Mouse (Mus musculus): ENCODE results near the gene Klk6. TPM values are rescaled to one million over a fixed set of nuclear protein-coding genes. Genes with fewer than 3 reads are reported as not detected.
A peak's percentile ranks its signal among the peaks of the same experiment; 100 is the strongest.

Gene Klk6
- total RNA-seq, 4 experiments from 2014 or later = not detected

DNA sequence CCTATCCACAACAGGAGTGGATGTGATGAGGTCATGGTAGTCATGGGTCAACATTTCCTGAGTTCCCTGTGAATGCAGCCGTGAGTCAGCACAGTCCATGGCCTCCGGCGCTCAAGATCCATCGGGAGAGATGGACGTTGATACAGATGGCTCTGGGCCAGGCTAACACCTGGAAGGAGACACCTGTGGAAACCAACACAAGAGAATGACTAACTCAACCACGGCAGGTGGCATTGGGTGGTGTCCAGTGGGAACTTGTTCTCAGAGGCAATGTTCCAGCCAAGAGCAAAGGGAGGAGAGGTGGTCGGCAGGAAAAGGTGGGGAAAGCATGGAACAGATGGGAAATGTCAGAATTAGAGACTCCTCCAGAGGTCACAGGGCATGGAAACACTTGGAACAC lies 2.7 kb upstream of the Klk6 start:
- no peak for DNase-seq (ENCODE audit: low spot score in 2 of 2)

DNA sequence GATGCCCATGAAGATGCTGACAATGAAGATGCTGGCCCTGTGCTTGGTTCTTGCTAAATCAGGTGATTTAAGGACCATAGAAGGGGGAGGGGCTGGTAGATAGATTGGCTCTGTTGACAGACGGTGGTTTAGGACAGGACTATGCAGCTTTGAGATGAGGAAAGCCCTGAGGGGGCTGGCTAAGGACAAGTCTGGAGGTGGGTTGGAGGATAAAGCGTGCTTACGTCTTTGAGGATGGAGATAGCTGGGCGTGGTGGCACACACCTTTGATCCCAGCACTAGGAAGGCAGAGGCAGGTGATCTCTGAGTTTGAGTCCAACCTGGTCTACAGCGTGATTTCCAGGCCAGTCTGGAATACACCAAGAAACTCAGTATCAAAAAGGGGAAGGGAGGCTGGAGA lies 1.8 kb downstream of the Klk6 start:
- no peak for DNase-seq (ENCODE audit: low spot score in 2 of 2)

- DNase-seq (ENCODE audit: low spot score in 2 of 2) = no peak
Measured at GRCm38 (mm10) chr7:43827706-43828105, 3.4 kb downstream of the Klk6 start.

- no peak for DNase-seq (ENCODE audit: low spot score in 2 of 2)
Measured at GRCm38 (mm10) chr7:43829006-43829405, 4.7 kb downstream of the Klk6 start.

GRCm38 (mm10) chr7:43841701-43842100 lies 17.4 kb downstream of the Klk6 start, which contains the start of gene Klk5:
Gene Klk5 (plus strand): TSS chr7:43841971.
- no peak for DNase-seq (ENCODE audit: low spot score in 2 of 2)

DNA sequence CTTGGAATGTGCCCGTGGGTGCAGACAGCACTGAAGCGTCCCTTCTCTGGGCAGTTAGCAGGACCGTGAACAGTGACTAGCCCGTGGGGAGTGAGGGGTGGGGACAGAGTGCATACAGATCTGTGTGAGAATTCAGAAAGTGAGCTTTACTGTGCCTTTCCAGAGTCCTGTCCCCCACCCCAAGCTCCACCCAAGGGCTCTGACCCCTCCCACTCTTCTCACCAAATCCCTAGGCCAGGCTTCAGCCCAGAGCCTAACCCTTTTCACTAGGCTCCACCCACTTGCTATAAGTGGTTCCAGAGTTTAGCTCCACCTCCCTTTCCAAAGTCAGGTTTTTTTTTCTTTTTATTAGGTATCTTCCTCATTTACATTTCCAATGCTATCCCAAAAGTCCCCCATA lies 19.5 kb downstream of the Klk6 start:
- no peak for DNase-seq (ENCODE audit: low spot score in 2 of 2)

- DNase-seq (ENCODE audit: low spot score in 2 of 2) = no peak
Measured at GRCm38 (mm10) chr7:43851616-43852015, 27.3 kb downstream of the Klk6 start.

DNA sequence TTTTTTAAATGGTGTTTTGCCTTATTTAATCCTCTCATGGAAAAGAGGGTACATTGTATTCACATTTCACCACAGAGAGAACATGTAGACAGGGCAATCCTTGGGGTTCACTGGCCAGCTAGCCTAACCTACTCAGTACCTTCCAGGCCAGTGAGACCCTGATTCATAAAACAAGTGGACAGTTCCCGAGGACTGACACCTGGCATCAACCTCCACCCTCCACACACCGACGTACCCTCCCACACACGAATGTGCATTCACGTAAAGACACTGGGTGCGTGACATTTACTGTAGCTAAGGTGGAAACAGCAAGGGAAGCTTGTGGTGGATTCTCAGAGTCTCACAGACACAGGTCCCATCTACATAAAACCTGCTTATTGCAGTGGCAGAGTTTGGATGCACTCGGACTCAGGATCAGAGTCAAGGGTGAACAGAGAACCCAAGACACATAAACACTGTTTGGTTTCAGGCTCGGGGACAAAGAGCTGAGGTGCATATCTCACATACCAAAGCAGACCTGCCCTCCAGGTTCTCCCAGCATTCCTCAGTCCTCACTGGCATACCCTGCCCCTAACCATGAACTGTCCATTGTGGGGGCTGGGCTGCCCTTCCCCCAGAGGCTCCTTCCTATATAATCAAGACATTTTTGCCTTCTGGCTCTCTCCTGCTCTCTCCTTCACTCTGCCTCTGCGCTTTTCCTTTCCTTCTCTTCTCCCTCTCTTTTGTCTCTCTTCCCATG lies 30.5 kb downstream of the Klk6 start:
- DNase-seq (ENCODE audit: low spot score in 2 of 2) = no peak

DNA sequence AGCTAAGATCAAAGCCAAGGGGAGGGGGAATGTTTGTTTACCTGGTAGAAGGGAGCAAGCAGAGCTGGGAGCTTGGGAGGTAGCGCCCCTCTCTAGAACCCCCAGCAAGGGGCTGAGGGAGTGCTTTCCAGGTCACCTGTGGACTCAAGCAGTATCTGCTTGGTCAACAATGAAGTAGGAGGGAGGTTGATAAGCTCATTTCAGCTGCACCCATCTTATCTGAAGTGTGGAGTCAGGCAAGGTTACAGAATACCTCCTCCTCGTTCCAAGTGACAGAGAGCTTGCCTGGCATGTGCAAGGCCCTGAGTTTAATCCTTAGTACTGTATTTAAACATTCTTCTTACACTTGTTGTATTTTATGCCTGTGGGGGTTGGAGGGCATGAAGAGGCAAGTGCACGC lies 31.4 kb downstream of the Klk6 start:
- DNase-seq (ENCODE audit: low spot score in 2 of 2) = no peak

- DNase-seq (ENCODE audit: low spot score in 2 of 2) = no peak
Measured at GRCm38 (mm10) chr7:43856307-43856706, 32.0 kb downstream of the Klk6 start.

- DNase-seq (ENCODE audit: low spot score in 2 of 2) = no peak
Measured at GRCm38 (mm10) chr7:43857501-43857900, 33.2 kb downstream of the Klk6 start.

- DNase-seq (ENCODE audit: low spot score in 2 of 2) = no peak
Measured at GRCm38 (mm10) chr7:43860411-43860810, 36.1 kb downstream of the Klk6 start.

GRCm38 (mm10) chr7:43873237-43873636 lies 48.9 kb downstream of the Klk6 start:
- peak; percentile 4 to 12 for DNase-seq (ENCODE audit: low spot score in 2 of 2)

DNA sequence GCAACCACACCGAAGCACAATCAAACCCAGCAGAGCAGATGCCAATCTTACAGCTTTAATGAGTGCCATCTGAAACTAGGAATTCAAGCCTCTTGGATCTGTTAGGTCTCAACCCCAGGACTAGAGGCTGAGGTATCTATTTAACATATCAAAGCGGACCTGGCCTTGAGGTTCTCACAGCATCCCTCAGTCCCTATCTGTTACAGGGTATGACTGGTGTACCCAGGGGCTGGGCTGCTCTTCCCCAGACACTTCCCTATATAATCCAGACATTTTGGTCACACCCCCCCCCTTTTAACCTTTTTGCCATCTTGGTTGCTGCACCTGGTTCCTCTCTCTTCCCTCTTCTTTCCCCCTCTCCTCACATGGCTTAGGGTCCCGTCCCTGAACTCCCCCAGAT lies 49.4 kb downstream of the Klk6 start:
- DNase-seq (ENCODE audit: low spot score in 2 of 2) = no peak

DNA sequence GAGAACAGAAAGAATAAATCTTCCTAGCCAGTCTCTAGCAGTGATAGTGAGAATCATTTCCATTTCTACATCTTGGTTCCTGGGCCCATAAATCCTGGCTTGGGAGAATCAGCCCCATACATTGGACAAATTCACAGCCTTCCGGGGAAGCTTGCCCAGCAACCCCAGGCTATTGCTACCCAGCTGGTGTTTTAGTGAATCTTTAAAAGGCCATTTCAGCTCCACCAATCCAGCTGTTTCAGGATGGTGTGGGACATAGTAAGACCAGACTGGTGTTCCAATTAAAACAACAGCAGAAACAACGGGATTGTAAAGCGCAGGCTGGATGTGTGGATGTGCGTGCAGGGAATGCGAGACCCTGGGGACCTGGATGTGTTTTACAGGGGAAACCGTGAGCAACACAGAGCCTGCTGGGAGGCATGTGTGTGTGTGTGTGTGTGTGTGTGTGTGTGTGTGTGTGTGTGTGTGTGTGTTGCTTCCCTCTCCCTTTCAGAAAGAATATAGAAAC lies 50.6 kb downstream of the Klk6 start:
- DNase-seq (ENCODE audit: low spot score in 2 of 2) = no peak

DNA sequence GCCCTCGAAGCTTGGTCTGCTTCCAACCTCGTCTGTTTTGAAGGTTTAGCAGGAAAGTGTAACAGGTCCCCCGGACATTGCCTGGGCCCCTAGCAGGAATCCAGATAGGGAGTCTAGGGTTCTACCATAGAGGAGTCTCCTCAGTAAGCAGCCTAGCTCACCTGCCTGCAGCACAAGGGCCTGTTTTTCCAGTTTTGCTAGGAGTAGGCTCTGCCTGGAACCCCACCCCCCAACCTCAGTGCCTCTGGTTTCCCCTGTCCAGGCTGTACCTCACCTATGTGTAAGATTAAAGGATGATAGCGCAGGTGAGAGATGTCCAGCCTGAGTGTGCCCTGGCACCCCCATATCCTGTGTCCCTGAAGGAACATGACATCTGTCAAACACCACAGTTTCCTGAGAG lies 52.1 kb downstream of the Klk6 start:
- no peak for DNase-seq (ENCODE audit: low spot score in 2 of 2)

GRCm38 (mm10) chr7:43878281-43878680 lies 54.0 kb downstream of the Klk6 start:
- DNase-seq (ENCODE audit: low spot score in 2 of 2) = no peak

- no peak for DNase-seq (ENCODE audit: low spot score in 2 of 2)
Measured at GRCm38 (mm10) chr7:43880912-43881311, 56.6 kb downstream of the Klk6 start, which contains the start of gene Klk4. Gene Klk4 (plus strand): TSS chr7:43881160.

Other genes starting within 250 kb of the Klk6 start
- 1 to 10 TPM; 3.6 to 3.9 (median 3.8) TPM for gene Zfp719, start 244.9 kb upstream of the Klk6 start, total RNA-seq (2022)
- gene Zfp819, start 217.3 kb upstream of the Klk6 start, total RNA-seq (2022) = not detected
- not detected for gene Ceacam18, start 189.8 kb upstream of the Klk6 start, total RNA-seq (2022)
- under 1 TPM; 0.12 to 0.25 (median 0.16) TPM for gene Siglece, start 164.3 kb upstream of the Klk6 start, total RNA-seq (2022)
- gene Ctu1, start 152.5 kb upstream of the Klk6 start, total RNA-seq (2022) = 1 to 10 TPM; 2.1 to 3.2 (median 2.6) TPM
- under 1 TPM in 1 of 4 experiments, not detected in 3; 0.19 TPM for gene Klk14, start 134.1 kb upstream of the Klk6 start, total RNA-seq (2022)
- gene Klk13, start 111.9 kb upstream of the Klk6 start, total RNA-seq (2022) = not detected
- gene Klk12, start 55.6 kb upstream of the Klk6 start, total RNA-seq (2022) = not detected
- gene Klk11, start 49.9 kb upstream of the Klk6 start, total RNA-seq (2022) = under 1 TPM in 1 of 4 experiments, not detected in 3; 0.40 TPM
- under 1 TPM; 0.27 to 0.53 (median 0.31) TPM for gene Klk10, start 43.5 kb upstream of the Klk6 start, total RNA-seq (2022)
- gene Klk9, start 32.6 kb upstream of the Klk6 start, total RNA-seq (2022) = not detected
- gene Klk8, start 26.9 kb upstream of the Klk6 start, total RNA-seq (2022) = 1 to 10 TPM in 2 of 4 experiments, under 1 TPM in 2; 0.63 to 1.7 (median 0.95) TPM
- gene Klk7, start 13.2 kb upstream of the Klk6 start, total RNA-seq (2022) = not detected
- not detected for gene Klk5, start 17.5 kb downstream of the Klk6 start, total RNA-seq (2022)
- gene Klk4, start 56.7 kb downstream of the Klk6 start, total RNA-seq (2022) = not detected
- not detected for gene Klk15, start 109.2 kb downstream of the Klk6 start, total RNA-seq (2022)
- not detected for gene Klk1b8, start 126.2 kb downstream of the Klk6 start, total RNA-seq (2022)
- gene Klk1b1, start 142.3 kb downstream of the Klk6 start, total RNA-seq (2022) = not detected
- not detected for gene Klk1b9, start 151.6 kb downstream of the Klk6 start, total RNA-seq (2022)
- gene Klk1b11, start 171.4 kb downstream of the Klk6 start, total RNA-seq (2022) = not detected
- gene Klk1b26, start 187.7 kb downstream of the Klk6 start, total RNA-seq (2022) = 1 to 10 TPM in 1 of 4 experiments, not detected in 3; 1.3 TPM
- gene Klk1b27, start 227.8 kb downstream of the Klk6 start, total RNA-seq (2022) = not detected

Measured in gastrocnemius, adult 8-10 months (tissue).